Mouse (Mus musculus) ovary, postnatal 14 days (tissue): ENCODE results near the gene Ctsw.
A peak's percentile ranks its signal among the peaks of the same experiment; 100 is the strongest.

ENCODE experiments used
- DNase-seq: peaks from one replicate; pipeline ENCODE4 v3.0.0; 2022; ENCODE audit warnings: low spot score

The Ctsw gene

DNA sequence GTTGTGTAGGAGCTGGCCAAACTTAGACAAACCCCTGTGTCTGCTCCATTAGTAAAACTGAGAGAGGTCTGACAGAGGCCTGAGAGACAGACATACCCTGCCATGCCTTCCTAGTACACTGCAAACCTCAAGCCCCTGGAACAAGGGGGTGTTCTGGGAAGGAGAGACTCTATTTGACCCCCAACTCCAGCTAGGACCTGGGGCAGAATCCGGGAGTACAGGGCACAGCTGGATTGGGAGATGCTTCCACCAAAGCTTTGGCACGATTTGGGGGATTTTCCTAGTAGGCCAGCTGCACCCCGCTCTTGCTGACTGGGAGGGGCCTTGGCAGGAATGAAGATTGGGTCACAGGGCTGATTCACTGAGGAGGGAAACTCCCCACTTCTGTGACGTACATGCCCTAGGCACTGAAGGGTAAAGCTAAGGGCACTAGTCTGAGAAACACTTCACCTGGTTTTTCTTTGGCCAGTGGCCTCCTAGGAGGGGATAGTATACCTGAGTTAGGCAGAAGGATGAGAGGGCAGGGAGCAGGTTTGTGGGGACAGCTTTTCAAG, 36.3 kb downstream of the Ctsw start:
- no peak for DNase-seq

DNA sequence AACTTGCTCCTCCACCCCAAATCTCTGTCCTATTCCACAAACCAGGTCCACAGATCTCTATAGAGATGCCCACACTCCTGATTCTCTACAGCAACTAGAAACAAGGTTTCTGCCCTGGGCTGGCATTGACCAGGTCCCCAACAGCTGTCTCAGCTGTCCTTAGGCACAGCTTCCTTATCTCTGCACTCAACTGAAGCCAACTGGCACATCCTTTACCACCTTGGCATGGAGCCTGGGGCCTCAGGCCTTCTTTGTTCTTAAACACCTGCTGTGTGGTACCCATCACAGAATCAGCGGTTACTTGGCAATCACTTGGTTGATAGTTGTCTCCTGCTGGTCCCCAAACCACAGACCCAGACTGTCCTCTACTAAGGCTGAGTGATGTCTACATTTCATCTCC, 37.9 kb downstream of the Ctsw start:
- no peak for DNase-seq

DNA sequence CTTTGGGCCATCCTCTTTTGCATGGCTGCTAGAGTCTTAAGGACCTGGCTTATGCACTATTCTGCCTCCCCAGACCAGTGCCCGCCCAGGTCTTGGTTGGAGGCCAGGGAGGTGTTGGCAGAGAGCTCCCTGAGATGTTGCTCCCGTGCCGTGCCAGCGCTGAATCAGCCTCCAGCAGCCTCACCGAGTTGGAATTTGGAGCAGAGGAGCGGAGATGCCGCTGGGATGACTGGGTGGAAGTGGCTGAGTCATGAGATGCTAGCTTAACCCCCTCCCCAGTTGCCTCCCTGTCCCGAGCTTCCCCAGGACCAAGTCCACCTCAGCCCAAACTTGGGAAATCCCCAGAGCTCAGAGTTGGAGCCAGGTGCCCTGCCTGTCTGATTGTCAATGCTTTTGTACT, 38.5 kb downstream of the Ctsw start:
- DNase-seq, result no peak

DNA sequence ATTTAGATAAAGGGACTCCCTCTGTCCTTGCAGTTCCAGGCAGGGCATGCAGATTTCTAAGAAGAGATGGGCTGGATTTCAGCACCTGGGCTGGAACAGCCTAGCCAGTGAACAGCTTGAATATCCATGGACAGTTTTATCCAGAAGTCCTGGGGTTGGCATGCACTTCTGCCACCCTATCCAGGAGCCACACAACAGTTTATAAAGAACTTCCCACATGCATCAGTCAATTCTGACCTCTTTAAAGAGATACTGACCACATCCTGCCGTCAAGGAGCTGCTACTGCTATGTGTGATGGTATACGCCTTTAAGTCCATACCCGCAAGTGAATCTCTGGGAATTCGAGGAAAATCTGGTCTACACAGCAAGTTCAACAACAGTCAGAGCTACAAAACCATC, 39.1 kb downstream of the Ctsw start:
- DNase-seq, result no peak

DNA sequence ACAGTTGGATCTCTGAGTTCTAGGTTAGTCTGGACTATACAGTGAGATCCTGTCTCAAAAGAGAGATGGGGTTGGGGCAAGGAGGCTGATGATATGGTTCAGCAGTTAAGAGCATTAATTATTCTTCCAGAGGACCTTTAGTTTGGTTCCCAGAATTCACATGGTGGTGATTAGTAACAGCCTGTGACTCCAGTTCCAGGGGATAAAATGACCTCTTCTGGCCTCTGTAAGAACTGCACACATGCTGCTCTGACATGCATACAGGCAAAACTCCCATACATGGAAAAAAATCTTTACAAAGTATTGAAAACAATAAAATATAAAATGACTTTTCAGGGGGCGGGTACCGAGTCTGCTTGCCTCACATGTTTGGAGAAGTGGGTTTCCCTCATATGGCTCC, 40.2 kb downstream of the Ctsw start:
- no peak for DNase-seq

DNA sequence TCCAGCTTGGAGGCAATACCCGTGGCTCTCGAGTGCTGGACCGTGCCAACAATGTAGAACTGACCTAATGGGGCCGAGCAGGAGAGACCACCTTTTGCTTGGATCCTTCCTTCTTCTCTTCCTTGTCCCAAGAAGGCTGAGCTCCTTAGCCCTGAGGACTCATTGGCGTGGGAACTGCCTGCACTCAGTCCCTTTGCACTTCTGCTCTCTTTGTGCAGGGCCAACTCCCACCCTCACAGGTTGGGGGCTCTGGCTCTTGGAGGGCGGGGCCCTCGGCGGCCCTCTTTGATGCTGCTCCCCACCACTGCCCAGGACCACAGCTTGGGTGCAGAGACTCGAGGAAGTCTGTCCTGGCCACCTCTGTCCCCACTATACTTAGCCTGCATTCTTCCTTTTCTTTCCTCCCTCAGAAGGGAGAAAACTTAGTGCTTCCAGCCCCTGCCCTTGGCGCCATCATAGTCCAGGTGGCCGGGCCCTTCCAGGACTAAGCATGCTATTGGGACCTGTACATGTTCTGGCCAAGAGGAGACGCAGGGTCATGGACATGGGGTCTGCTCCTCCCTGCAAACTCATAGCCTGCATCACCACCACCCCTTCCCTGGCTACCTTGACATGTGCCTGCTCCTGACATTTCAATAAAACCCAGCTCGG, 41.5 kb downstream of the Ctsw start:
- no peak for DNase-seq

DNA sequence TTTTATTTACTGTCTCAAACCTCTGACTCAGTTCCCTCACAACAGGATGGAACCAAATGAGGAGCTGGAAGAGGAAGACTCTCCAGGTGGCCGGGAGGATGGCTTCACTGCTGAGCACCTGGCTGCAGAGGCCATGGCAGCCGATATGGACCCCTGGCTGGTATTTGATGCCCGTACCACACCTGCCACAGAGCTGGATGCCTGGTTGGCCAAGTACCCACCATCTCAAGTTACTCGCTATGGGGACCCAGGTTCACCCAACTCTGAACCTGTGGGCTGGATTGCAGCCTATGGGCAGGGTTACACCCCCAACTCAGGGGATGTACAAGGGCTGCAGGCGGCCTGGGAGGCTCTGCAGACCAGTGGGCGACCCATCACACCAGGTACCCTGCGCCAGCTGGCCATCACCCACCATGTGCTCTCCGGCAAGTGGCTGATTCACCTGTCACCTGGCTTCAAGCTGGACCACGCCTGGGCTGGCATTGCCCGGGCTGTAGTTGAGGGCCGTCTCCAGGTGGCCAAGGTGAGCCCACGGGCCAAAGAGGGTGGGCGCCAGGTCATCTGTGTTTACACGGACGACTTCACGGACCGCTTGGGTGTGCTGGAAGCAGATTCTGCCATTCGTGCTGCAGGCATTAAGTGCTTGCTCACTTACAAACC, 42.3 kb downstream of the Ctsw start:
- DNase-seq, result no peak

DNA sequence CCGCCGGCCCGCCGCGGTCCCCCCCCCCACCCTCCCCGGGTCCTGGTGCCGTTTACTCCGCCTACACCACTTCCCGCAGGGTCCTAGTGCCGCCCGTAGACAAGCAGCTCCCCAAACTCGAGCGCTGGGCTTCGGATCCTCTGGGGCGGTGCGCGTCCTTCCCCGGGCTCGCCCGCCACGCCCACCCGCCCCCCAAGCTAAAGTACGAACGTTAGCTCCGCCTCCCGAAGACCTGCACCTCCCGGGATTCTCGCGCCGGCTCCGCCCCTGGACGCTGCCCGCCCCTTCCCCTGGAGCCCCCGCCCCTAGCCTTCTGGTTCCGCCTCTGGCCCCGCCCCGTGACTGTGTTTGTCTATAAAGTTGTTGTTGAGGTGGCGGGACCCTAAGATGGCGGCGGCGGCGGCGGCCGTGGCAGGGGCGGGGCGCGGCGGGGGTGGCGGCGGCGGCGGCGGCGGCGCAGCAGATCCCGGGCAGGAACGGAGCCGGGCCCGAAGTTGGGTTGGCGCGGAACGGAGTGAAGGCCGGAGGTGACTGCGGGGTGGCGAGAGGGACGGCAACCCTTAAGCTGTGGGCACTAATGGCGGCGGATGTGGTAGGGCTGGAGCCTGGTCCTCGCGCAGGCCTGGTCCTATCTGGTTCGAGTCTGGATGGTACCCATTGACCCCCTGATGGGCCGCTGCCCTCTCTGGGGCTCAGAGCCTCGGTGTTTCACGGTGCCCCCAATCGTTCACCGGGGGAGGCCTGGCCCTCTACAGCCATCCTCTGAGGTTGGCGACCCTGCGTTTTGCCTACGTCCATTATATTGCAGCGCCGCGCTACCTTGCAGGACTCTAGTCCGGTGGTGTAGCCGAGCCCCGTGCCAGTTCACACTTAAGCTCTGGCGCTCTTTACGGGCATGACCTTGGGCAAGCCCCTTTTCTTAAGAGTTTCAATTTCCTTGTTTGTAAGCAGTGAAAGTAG, 43.2 kb downstream of the Ctsw start, which contains the start of the genes Drap1 and AI837181:
TSS of gene Drap1 (minus strand) at position 198 of the 960 bp plus-strand sequence.
TSS of gene AI837181 (plus strand) at position 363 of the 960 bp plus-strand sequence.
- DNase-seq, result peak; percentile 92

DNA sequence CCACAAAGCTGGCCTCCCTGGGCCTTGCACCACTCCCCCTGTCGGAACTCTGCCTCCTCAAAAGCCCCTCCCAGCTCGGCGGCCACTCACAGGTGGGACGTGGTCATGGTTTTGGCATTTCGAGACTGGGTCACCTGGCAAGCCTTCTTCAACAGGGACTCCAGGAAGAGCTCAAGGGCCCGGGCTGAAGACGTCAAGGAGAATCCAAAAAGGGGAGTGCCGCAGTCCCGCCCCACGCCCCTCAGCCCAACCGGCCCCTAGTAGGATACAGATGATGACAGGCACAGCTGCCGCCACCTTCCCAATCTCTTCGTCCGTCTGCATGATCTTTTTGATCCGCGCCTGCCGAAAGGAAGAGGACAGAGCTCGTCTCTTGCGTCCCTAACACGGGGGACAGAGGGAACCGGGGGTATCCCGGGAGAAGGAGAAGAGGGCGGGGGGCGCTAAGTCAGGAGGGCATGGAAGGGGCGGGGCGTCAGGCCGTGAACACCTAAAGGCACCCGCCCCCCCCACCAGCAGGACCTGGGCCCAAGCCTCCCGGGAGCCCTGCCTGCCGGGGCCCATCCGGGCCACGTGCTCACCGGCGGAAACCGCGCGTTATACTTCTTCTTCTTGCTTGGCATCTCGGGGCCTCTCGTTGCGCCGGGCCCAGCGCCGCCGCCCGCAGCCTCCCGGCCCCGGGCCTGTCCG, 44.1 kb downstream of the Ctsw start:
- DNase-seq, result peak; percentile 60

DNA sequence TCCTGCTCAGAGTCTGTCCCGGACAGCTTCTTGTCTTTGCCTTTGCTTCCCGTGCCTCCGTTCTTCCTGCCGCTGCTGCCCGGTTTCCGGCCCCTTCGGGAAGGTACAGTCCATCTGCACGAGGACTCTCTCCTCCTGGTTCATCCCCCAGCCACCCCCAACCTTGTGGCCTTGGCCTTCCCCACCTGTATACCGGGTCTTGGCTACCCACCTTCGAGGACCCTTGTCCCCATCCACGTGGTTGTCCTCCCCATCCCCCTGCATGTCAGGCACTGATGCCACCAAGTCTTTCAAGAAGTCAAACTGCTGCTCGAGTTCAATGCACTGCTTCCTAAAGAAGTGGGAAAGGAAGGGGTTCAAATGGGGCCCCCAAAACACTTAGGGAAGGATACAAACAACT, 44.7 kb downstream of the Ctsw start:
- DNase-seq, result no peak

DNA sequence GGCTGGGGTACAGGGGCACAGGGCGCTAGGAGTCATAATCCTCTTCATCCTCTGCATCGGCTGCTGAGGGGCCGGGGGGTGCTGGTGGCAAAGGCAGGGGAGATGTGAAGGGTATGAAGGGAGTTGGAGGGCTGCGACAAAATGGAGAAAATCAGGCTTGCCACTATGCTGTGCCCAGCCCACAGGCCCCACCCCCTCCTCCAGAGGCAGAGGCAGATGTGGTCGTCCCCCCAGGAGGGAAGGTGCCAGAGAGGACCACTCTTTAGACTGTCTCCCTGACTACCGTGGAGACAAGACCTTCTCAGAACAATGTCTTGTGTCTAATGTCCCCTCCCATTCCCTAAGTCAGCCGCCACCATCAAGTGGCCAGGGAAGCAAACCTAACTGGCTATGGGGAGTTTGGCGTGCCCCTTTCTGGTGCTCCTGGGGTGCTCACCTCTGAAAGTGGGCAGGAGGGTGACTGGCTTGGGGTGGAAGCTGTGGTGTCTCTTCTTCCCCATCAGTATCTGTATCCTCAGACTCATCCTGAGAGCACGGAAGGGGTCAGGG, 45.3 kb downstream of the Ctsw start:
- DNase-seq, result no peak

DNA sequence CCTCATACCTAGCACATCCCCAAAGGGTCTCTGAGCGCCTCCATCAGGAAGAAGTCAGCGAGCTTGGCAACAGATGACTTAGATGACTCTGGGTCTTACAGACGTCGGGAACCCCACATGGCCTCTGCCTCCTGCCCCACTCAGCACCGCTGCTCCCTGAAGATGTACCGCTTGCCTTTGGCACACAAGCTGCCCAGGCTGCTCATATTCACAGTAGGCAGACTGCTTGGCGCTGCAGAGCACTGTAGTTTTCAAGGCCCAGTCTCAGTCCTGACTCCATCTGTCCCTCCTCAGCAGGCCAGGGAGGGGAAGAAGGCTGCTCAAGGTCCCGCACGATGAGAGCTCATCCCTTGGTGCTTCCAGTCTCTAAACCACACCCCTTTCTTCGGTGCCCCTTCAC, 46.0 kb downstream of the Ctsw start:
- no peak for DNase-seq

DNA sequence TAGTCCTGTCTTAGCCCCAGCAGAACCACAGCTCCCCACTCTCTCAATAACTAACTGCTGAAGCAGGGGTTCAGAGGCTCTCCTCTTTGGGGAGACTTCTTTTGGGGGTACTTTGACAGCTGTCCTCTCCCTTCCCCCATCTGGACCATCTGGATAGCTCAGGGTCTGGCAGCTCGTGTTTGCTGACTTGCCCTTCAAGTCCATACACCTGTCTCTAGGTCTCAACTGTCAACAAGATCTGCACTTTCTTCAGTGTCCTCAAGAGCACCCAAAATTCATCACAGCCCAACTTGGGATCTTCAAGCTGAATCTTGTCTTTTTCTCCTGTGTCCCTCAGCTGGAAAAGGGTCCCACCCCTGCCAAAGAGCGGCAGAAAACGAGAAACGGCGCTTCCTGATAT, 46.5 kb downstream of the Ctsw start:
- no peak for DNase-seq

DNA sequence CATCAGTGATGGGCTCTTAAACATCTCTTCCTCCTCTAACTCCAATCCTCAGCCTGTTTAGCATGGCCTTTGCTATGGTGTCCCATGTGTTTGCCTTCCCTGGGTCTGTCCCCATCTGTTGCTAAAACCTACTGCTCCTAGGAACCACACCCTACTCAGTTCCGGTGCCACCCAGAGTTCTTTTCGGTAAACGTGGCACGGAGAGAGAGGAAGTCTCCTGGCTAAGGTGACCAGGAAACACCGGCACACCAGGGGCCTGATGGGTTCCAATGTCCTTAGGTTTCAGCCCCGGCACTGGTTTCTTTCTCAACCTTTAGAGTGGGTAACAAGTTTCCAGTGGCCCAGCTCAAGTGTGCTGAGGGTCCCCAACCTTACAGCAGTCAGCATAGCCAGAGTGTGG, 47.7 kb downstream of the Ctsw start:
- no peak for DNase-seq

DNA sequence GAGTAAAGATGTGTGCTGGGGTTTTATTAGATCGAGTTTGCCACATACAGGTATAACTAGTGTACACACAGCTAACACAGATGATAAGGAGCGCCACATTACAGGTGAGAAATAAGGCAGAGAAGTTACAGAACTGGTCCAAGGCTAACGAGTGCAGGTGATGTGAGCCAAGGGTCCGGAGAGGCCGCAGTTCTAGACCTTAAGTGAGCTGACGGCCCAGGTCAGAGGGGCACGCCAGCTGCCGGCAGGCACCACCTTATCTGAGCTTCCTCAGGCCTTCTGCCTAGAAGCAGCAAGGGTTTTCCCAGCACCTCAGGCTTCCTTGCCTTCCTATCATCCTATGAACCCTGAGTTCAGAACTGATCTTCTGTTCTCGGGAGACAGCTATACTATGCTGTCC, 48.7 kb downstream of the Ctsw start:
- no peak for DNase-seq

DNA sequence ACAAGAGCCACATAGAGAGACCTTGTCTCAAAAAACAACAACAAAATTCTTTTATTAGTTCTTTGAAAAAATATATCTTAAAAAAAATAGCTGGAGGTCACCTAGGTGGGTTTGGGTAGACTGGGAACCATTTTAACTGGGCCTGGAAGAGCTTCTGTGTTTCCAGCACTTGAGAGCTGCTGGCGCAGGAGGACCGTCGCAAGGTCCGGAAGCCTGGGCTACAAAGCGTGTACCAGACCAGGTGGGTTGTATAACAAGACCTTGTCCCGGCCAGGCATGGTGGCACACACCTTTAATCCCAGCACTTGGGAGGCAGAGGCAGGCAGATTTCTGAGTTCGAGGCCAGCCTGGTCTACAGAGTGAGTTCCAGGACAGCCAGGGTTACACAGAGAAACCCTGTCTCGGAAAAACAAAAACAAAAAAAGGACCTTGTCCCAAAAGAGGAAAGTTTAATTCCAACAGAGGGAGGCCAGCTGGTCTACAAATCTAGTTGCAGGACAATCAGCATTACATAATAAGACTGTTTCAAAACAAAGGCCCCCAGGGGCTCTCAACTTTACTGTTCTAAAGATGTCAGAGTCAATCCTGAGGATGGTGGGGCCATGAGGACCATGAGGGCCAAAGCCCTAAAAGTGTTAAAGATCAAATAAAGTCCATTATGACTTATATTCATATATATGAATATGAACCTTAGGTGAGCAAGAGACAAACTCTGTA, 49.4 kb downstream of the Ctsw start:
- DNase-seq, result no peak
